Mouse (Mus musculus): Measurements from ENCODE around the gene H13.

H13 gene

DNA sequence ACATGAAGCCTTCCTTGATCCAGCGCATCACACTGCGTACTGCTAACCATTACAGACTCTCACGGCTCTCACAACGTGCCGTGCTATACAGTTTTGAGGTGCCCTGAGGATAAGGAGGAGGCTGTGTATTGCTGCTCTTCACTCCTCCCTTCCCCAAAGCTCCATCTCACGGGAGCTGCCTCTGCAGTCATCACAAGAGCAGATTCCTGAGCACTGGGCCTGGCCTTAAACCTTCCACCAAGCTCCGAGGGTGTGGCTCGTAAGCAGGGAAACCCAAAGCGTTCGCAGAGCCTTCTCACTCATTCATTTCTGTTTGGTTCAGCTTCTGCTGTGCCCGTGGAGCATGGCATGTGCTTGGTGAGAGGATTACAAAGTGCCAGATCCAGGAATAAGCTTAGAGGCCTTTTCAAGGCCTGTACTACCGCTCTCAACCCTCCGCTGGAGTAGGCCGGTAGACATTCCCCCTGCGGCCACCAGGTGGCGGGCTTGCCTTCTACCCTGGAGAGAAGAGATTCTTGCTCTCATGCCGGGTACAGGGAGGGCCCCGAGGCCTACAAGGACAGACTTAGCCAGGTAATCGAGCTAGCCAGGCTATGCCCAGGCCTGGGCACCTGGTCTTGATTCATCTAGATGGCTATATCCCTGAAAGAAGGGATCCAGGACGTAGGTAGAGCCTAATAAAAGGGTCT, 27.4 kb downstream of the H13 start:
- Histone ChIP-seq H3K9me3 (ENCODE audit: low read length) (no peaks in the 10 kb centered on the region), H3K4me3 (replicated peaks; ENCODE audit: low read length) (peak overlapping the region; percentile 56), H3K36me3 (ENCODE audit: insufficient read depth, low read length) (peaks cover 69% of the 10 kb centered on the region), H3K4me1 (replicated peaks; ENCODE audit: low read depth, low read length) (peaks cover 88% of the 10 kb centered on the region), H3K27me3 (ENCODE audit: insufficient read depth, low read length) (no peaks in the 10 kb centered on the region)
- peak; percentile 94 for TF ChIP-seq CTCF (conservative IDR thresholded peaks at IDR 0.05; ENCODE audit: low read length)
- TF ChIP-seq NANOG (IDR thresholded peaks at IDR 0.05; ENCODE audit: borderline replicate concordance, low read length): no peak

DNA sequence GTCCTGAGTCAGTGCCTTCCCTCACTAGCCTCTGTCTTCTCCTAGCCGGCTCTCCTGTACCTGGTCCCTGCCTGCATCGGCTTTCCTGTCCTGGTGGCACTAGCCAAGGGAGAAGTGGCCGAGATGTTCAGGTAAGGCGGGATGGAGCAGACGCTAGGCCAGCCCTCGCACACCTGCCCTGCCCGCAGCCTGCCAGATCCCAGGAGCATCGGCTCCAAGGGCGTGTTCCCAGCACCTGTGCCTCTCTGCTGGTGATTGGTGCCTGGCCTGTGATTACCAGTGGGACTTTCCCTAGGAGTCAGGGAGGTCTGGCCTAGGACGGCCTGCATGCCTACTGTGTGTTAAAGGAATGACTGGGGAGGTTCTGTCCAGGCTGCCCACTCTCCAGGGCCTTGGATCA, 30.9 kb downstream of the H13 start:
- Histone ChIP-seq H3K27me3 (ENCODE audit: insufficient read depth, low read length) (no peaks in the 10 kb centered on the region), H3K4me3 (replicated peaks; ENCODE audit: low read length) (peak overlapping the region; percentile 50), H3K9me3 (ENCODE audit: low read length) (no peaks in the 10 kb centered on the region), H3K4me1 (replicated peaks; ENCODE audit: low read depth, low read length) (peaks cover 98% of the 10 kb centered on the region), H3K36me3 (ENCODE audit: insufficient read depth, low read length) (peaks cover 84% of the 10 kb centered on the region)
- TF ChIP-seq NANOG (IDR thresholded peaks at IDR 0.05; ENCODE audit: borderline replicate concordance, low read length): no peak
- no peak for TF ChIP-seq POU5F1 (IDR thresholded peaks at IDR 0.05; ENCODE audit: borderline replicate concordance, low read length)

DNA sequence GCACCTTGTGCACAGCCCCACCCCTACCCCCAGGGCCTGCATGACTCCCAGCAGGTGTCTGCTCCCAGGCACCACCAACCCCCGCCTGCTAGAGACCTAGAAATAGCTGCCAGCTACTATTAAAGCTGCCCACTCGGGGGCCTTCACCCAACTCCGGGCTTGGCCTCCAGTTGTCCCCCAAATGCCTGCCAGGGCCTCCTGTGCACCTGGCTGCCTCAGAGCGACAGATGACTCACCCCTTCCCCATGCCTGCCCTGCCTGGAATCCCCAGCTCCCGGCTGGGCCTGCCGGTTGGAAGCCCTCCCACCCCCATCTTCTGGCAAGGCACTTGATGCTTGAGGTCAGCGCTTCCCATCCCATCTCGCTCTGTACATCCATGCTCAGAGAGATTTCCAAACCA, 31.5 kb downstream of the H13 start:
- H3K27me3 ChIP-seq (ENCODE audit: insufficient read depth, low read length): no peaks in the 10 kb centered on the region

DNA sequence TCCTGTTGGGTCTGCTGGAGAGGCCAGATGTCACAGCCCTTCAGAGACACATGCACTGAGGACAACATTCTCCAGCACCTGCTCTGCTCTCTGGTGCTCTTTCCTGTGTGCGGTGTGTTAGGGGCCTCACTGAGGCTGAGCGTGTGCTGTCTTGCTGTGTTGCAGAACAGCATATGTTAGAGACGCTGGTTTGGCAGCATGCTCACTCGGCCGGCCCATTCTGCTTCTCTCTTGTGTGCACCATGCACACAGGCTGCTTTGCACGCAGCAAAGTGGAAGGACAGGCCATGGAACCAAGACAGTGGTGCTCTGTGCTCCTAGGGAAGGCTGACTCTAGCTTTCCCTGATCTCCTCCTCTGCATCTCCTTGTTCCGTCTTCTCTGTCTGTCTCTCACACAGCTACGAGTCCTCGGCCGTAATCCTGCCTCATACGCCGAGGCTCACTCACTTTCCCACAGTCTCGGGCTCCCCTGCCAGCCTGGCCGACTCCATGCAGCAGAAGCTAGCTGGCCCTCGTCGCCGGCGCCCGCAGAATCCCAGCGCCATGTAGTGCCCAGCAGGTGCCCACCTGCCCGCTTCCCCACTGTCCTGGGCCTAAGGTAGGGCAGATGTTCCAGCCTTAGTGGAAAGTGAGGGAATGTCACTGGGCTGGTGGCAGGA, 34.5 kb downstream of the H13 start:
- H3K9me3 ChIP-seq (ENCODE audit: low read length): no peaks in the 10 kb centered on the region
- peak overlapping the region; percentile 68 for H3K4me3 ChIP-seq (replicated peaks; ENCODE audit: low read length)
- TF ChIP-seq POU5F1 (IDR thresholded peaks at IDR 0.05; ENCODE audit: borderline replicate concordance, low read length) (no peak), CTCF (conservative IDR thresholded peaks at IDR 0.05; ENCODE audit: low read length) (no peak), NANOG (IDR thresholded peaks at IDR 0.05; ENCODE audit: borderline replicate concordance, low read length) (no peak)
- H3K36me3 ChIP-seq (ENCODE audit: insufficient read depth, low read length): peaks cover 62% of the 10 kb centered on the region
- H3K27me3 ChIP-seq (ENCODE audit: insufficient read depth, low read length): no peaks in the 10 kb centered on the region
- H3K4me1 ChIP-seq (replicated peaks; ENCODE audit: low read depth, low read length): peaks cover 92% of the 10 kb centered on the region

More for the DNA sequence above, 31.5 kb downstream of the H13 start:
- Histone ChIP-seq H3K4me1 (replicated peaks; ENCODE audit: low read depth, low read length) (peaks cover 98% of the 10 kb centered on the region), H3K4me3 (replicated peaks; ENCODE audit: low read length) (peak overlapping the region; percentile 50), H3K36me3 (ENCODE audit: insufficient read depth, low read length) (peaks cover 82% of the 10 kb centered on the region), H3K9me3 (ENCODE audit: low read length) (no peaks in the 10 kb centered on the region)
- TF ChIP-seq NANOG (IDR thresholded peaks at IDR 0.05; ENCODE audit: borderline replicate concordance, low read length): no peak
- TF ChIP-seq POU5F1 (IDR thresholded peaks at IDR 0.05; ENCODE audit: borderline replicate concordance, low read length): no peak
- no peak for TF ChIP-seq CTCF (conservative IDR thresholded peaks at IDR 0.05; ENCODE audit: low read length)

DNA sequence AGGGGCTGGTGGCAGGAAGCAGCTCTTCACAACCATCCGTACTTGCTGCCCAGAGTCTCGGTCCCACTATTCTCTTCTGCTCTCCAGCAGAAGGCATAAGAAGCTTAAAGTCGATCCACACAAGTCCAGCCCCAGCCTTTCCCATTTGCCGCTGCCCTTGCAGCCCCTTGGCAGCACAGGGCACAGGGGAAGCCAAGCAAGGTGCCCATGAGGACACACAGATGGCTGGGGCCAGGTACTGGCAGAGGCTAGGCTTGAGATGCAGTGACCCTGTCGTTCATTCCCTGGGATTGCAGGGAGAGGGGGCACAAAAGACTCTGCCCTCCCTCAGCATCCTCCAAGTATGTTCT, 35.0 kb downstream of the H13 start:
- no peak for TF ChIP-seq POU5F1 (IDR thresholded peaks at IDR 0.05; ENCODE audit: borderline replicate concordance, low read length)
- TF ChIP-seq NANOG (IDR thresholded peaks at IDR 0.05; ENCODE audit: borderline replicate concordance, low read length): no peak
- TF ChIP-seq CTCF (conservative IDR thresholded peaks at IDR 0.05; ENCODE audit: low read length): no peak
- peak overlapping the region; percentile 68 for H3K4me3 ChIP-seq (replicated peaks; ENCODE audit: low read length)
- peaks cover 60% of the 10 kb centered on the region for H3K36me3 ChIP-seq (ENCODE audit: insufficient read depth, low read length)
- H3K9me3 ChIP-seq (ENCODE audit: low read length): no peaks in the 10 kb centered on the region
- H3K4me1 ChIP-seq (replicated peaks; ENCODE audit: low read depth, low read length): peaks cover 92% of the 10 kb centered on the region
- no peaks in the 10 kb centered on the region for H3K27me3 ChIP-seq (ENCODE audit: insufficient read depth, low read length)

DNA sequence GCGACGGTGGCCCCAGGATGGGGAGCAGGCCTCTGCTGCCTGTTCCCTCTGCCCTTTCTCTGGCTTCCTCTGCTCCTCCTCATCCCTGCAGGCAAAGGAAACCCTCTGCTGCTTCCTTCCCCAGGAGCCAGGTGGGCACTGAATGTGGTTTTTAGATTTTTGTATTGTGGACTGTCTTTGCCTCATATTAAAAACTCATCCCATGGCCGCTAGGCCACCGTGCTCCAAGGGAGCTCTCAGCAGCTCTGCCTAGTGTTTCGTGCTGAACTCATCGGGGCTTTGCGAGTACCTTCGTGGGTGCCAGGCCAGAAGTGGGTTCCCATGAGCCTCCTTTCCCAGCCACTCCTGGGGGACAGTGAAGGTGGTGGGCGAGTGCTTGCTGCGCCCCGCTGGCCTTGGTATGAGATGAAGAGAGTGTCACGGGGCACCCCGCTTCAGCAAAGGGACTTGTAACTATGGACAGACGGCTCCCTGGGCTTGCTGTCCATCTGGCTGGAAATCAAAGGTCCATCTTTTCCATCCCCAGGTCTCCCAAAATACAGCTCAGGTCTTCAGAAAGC, 35.6 kb downstream of the H13 start:
- H3K9me3 ChIP-seq (ENCODE audit: low read length): no peaks in the 10 kb centered on the region
- H3K36me3 ChIP-seq (ENCODE audit: insufficient read depth, low read length): peaks cover 55% of the 10 kb centered on the region
- H3K4me1 ChIP-seq (replicated peaks; ENCODE audit: low read depth, low read length): peaks cover 91% of the 10 kb centered on the region
- peak overlapping the region; percentile 68; the same call in 1 of the 2 replicates for H3K4me3 ChIP-seq (replicated peaks; ENCODE audit: low read length)
- TF ChIP-seq NANOG (IDR thresholded peaks at IDR 0.05; ENCODE audit: borderline replicate concordance, low read length): no peak
- no peak for TF ChIP-seq CTCF (conservative IDR thresholded peaks at IDR 0.05; ENCODE audit: low read length)
- TF ChIP-seq POU5F1 (IDR thresholded peaks at IDR 0.05; ENCODE audit: borderline replicate concordance, low read length): no peak
- H3K27me3 ChIP-seq (ENCODE audit: insufficient read depth, low read length): no peaks in the 10 kb centered on the region

DNA sequence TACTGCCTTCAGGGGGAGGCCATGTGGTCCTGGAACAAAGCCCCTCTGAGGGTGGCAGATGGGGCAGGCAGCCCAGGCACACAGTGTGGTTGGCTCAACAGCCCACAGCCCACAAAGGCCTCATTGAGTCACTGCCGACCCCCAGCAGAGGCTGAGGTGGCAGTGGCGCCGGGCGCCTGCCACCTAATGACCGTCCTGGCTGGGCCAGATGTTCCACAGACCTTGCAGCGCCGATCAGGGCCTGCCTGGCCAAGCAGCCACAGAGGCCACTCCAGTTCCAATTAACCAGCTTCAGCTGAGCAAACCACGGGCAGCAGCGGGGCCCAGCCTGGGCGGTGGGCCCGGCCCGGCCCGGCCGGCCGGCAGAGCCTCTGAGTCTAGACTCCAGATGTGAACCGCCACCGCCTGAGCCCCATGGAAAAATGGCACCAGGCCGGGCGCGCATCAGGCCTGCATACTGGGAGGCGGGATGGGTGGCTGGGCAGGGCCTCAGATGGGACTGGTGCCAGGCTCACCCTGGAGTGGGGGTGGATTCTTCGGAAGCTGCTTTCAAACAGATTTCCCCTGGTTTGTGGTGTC, 36.8 kb downstream of the H13 start:
- no peaks in the 10 kb centered on the region for H3K27me3 ChIP-seq (ENCODE audit: insufficient read depth, low read length)
- peak overlapping the region; percentile 76 for H3K4me3 ChIP-seq (replicated peaks; ENCODE audit: low read length)
- peaks cover 91% of the 10 kb centered on the region for H3K4me1 ChIP-seq (replicated peaks; ENCODE audit: low read depth, low read length)
- no peaks in the 10 kb centered on the region for H3K9me3 ChIP-seq (ENCODE audit: low read length)
- TF ChIP-seq NANOG (IDR thresholded peaks at IDR 0.05; ENCODE audit: borderline replicate concordance, low read length) (no peak), POU5F1 (IDR thresholded peaks at IDR 0.05; ENCODE audit: borderline replicate concordance, low read length) (no peak), CTCF (conservative IDR thresholded peaks at IDR 0.05; ENCODE audit: low read length) (no peak)
- peaks cover 44% of the 10 kb centered on the region for H3K36me3 ChIP-seq (ENCODE audit: insufficient read depth, low read length)

DNA sequence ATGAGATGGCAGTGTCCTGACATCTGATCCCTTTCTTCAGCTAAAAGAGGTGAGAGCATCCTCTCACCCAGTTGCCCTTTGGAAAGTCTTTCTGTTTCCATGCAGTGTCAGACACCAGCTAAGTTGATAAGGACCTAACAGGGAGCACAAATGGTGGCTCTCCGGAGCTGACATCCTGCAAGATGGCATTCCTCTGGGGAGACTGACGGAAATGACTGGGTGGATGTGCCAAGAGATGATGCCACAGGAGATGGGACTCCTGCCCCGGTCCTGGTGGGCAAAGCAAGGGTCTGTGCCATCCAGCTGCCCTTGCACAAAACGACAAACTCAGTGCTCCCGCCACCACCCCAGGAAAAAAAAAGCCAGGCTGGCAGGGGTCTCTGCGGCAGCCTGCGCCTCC, 37.9 kb downstream of the H13 start:
- Histone ChIP-seq H3K4me3 (replicated peaks; ENCODE audit: low read length) (peak overlapping the region; percentile 77), H3K4me1 (replicated peaks; ENCODE audit: low read depth, low read length) (peaks cover 91% of the 10 kb centered on the region), H3K9me3 (ENCODE audit: low read length) (no peaks in the 10 kb centered on the region), H3K36me3 (ENCODE audit: insufficient read depth, low read length) (peaks cover 33% of the 10 kb centered on the region), H3K27me3 (ENCODE audit: insufficient read depth, low read length) (no peaks in the 10 kb centered on the region)
- TF ChIP-seq POU5F1 (IDR thresholded peaks at IDR 0.05; ENCODE audit: borderline replicate concordance, low read length) (no peak), CTCF (conservative IDR thresholded peaks at IDR 0.05; ENCODE audit: low read length) (no peak), NANOG (IDR thresholded peaks at IDR 0.05; ENCODE audit: borderline replicate concordance, low read length) (no peak)

Data from E14TG2a.4 (cell line).